Mouse (Mus musculus) kidney, adult 2 months (tissue): ENCODE data around the gene Afg3l1. TPM values are rescaled to one million over a fixed set of nuclear protein-coding genes. Genes with fewer than 3 reads are reported as not detected.
"Not testable (repeated sequence)": the region's sequence is repeated elsewhere in the genome, so short reads cannot be mapped to it uniquely, and the experiment has no call there.

ENCODE experiments used
- DNase-seq: peaks from one replicate; pipeline ENCODE4 v3.0.0; 2021
- H3K27ac ChIP-seq: fragments of 200-500 bp; 2 replicates; pipeline ENCODE4 v1.5.1; 2012; ENCODE audit warnings: low read depth, low read length, control low read depth, inconsistent platforms; ENCODE audit not compliant: insufficient read depth
- H3K27me3 ChIP-seq: fragments of 200-500 bp; replicated peaks from 2 replicates; pipeline ENCODE4 v1.6.1; 2012; ENCODE audit warnings: mild to moderate bottlenecking, moderate library complexity, low read length, inconsistent platforms; ENCODE audit not compliant: control insufficient read depth, insufficient read depth
- H3K36me3 ChIP-seq: fragments of 200-500 bp; 2 replicates; pipeline ENCODE4 v1.6.1; 2012; ENCODE audit warnings: mild to moderate bottlenecking, moderate library complexity, low read length, inconsistent platforms; ENCODE audit not compliant: control insufficient read depth, insufficient read depth
- H3K4me1 ChIP-seq: fragments of 200-500 bp; 2 replicates; pipeline ENCODE4 v1.6.1; 2011; ENCODE audit warnings: low read length; ENCODE audit not compliant: control insufficient read depth, insufficient read depth
- H3K4me3 ChIP-seq: fragments of 200-500 bp; 2 replicates; pipeline ENCODE4 v1.5.1; 2011; ENCODE audit warnings: mild to moderate bottlenecking, low read depth, low read length, control low read depth; ENCODE audit not compliant: insufficient read depth
- CTCF ChIP-seq: fragments of 200-500 bp; conservative IDR thresholded peaks from 2 replicates; pipeline ENCODE4 v1.5.1; 2011; ENCODE audit warnings: low read depth, mild to moderate bottlenecking, control low read depth, low read length, moderate library complexity, mixed read lengths; ENCODE audit not compliant: insufficient read depth, insufficient read length
- POLR2A ChIP-seq: fragments of 200-500 bp; IDR thresholded peaks from one replicate; pipeline ENCODE4 v1.6.1; 2011; ENCODE audit warnings: low read depth, low read length, control low read depth
- WGBS: fragments of 180-500 bp; shearing (Covaris S2); methylation state at CpG from one replicate; pipeline ENCODE4 v1.1.7; 2018; 5-methylcytosine and 5-hydroxymethylcytosine counted together
- polyA plus RNA-seq: library from polyadenylated mRNA; depleted of rRNA; stranded (reverse); fragments of >200 nt; gene quantifications from 2 replicates; pipeline ENCODE4 v1.2.3, GENCODE M21; 2012; rRNA removed

The Afg3l1 gene
- polyA plus RNA-seq, 1 experiment, result 38.7 TPM

GRCm38 (mm10) chr8:123518667-123519066, 41.0 kb downstream of the Afg3l1 start, which contains the start of gene Gas8:
Gene Gas8 (plus strand): TSS chr8:123518834.
- Histone ChIP-seq H3K4me3 (peak within 1 kb of the TSS; percentile 53), H3K27ac (no peak within 1 kb of the TSS), H3K36me3 (no peaks in the 10 kb centered on the region), H3K4me1 (peaks cover 9% of the 10 kb centered on the region; the same call in 1 of the 2 replicates), H3K27me3 (peaks cover 3% of the 10 kb centered on the region; the same call in 1 of the 2 replicates)
- peak; percentile 96 for DNase-seq
- WGBS, result under 1% methylated on average over 20 of the region's 20 CpGs
- TF ChIP-seq POLR2A (no peak), CTCF (peak; percentile 41; the same call in 1 of the 2 replicates)

- DNase-seq, H3K36me3 ChIP-seq, H3K27ac ChIP-seq, H3K27me3 ChIP-seq, H3K4me3 ChIP-seq, H3K4me1 ChIP-seq: not testable (repeated sequence)
- WGBS, result 80% methylated on average over 1 of the region's 1 CpGs
Measured at GRCm38 (mm10) chr8:123520048-123520447, 42.3 kb downstream of the Afg3l1 start.

- Histone ChIP-seq H3K27ac (no peak overlapping the region), H3K27me3 (no peaks in the 10 kb centered on the region), H3K4me3 (no peak overlapping the region), H3K36me3 (peaks cover 10% of the 10 kb centered on the region), H3K4me1 (no peaks in the 10 kb centered on the region)
- no peak for DNase-seq
- 92% methylated on average over 25 of the region's 25 CpGs for WGBS
- TF ChIP-seq POLR2A (no peak), CTCF (no peak)
Measured at GRCm38 (mm10) chr8:123527720-123528489, 50.2 kb downstream of the Afg3l1 start.

GRCm38 (mm10) chr8:123536242-123536989, 58.7 kb downstream of the Afg3l1 start:
- Histone ChIP-seq H3K27ac (no peak overlapping the region), H3K4me1 (no peaks in the 10 kb centered on the region), H3K36me3 (no peaks in the 10 kb centered on the region; the same call in none of the 2 replicates), H3K4me3 (no peak overlapping the region), H3K27me3 (no peaks in the 10 kb centered on the region)
- no peak for TF ChIP-seq POLR2A
- no peak for TF ChIP-seq CTCF
- DNase-seq, result no peak
- WGBS, result 92% methylated on average over 9 of the region's 9 CpGs

- 69% methylated on average over 10 of the region's 10 CpGs for WGBS
- Histone ChIP-seq H3K4me3 (no peak overlapping the region), H3K36me3 (no peaks in the 10 kb centered on the region; the same call in none of the 2 replicates), H3K27ac (no peak overlapping the region), H3K27me3 (no peaks in the 10 kb centered on the region), H3K4me1 (no peaks in the 10 kb centered on the region)
- no peak for DNase-seq
- TF ChIP-seq CTCF, result no peak
- no peak for TF ChIP-seq POLR2A
Measured at GRCm38 (mm10) chr8:123536990-123537380, 59.3 kb downstream of the Afg3l1 start.

GRCm38 (mm10) chr8:123537641-123538040, 59.9 kb downstream of the Afg3l1 start:
- H3K4me1 ChIP-seq, H3K36me3 ChIP-seq, H3K27me3 ChIP-seq, H3K4me3 ChIP-seq, H3K27ac ChIP-seq: not testable (repeated sequence)
- WGBS, result 53% methylated on average over 8 of the region's 14 CpGs
- peak; percentile 32 for DNase-seq

Other genes with a start within 250 kb of the Afg3l1 start
- 14.9 and 16.7 TPM in 2 replicates for gene Spata2l, start 241.7 kb upstream of the Afg3l1 start, polyA plus RNA-seq
- gene Zfp276, start 223.7 kb upstream of the Afg3l1 start, polyA plus RNA-seq, result 22.4 and 29.9 TPM in 2 replicates
- gene Vps9d1, start 223.6 kb upstream of the Afg3l1 start, polyA plus RNA-seq, result 42.7 and 79.9 TPM in 2 replicates
- gene Fanca, start 159.3 kb upstream of the Afg3l1 start, polyA plus RNA-seq, result 15.9 and 19.2 TPM in 2 replicates
- 6.0 and 7.2 TPM in 2 replicates for gene Spire2, start 145.2 kb upstream of the Afg3l1 start, polyA plus RNA-seq
- gene Tcf25, start 104.2 kb upstream of the Afg3l1 start, polyA plus RNA-seq, result 164 and 166 TPM in 2 replicates
- gene Mc1r, start 70.8 kb upstream of the Afg3l1 start, polyA plus RNA-seq, result not detected in 2 replicates
- 3.9 and 12.0 TPM in 2 replicates for gene Tubb3, start 66.5 kb upstream of the Afg3l1 start, polyA plus RNA-seq
- gene Def8, start 54.4 kb upstream of the Afg3l1 start, polyA plus RNA-seq, result 87.1 and 97.6 TPM in 2 replicates
- gene Dbndd1, start 37.6 kb downstream of the Afg3l1 start, polyA plus RNA-seq, result 0.05 and 0.19 TPM in 2 replicates
- gene Gas8, start 40.9 kb downstream of the Afg3l1 start, polyA plus RNA-seq, result 8.4 and 9.3 TPM in 2 replicates
- gene Rhou, start 176.0 kb downstream of the Afg3l1 start, polyA plus RNA-seq, result 3.4 and 4.6 TPM in 2 replicates